Mouse (Mus musculus): Measurements from ENCODE around the gene Vat1.

Vat1 gene

DNA sequence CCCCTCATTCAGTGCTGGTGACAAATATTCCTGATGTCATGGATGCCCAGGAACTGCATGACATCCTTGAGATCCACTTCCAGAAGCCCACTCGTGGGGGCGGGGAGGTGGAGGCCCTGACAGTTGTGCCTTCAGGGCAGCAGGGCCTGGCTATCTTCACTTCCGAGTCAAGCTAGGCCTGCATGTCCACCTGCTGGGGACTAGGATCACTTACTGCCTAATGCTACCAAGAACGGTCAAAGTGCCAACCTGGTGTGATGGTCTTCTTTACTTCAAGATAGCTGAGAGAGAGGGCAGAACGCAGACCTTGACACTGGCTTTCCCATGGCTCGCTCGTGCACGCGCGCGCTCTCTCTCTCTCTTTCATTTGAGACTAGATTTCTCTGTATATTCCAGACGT is 7.8 kb downstream of the Vat1 start:
- POLR2A ChIA-PET, result interaction anchor here (0.7 to 24.0 kb wide), 21 partner anchors 4 to 132 kb away, joined by 3 to 550 read pairs (median 6); partner anchors contain the start of genes Rpl27 (in 4 of the 4), Ifi35 (in 2 of the 4), Nbr1 (in 2 of the 4) and Rnd2 (in 2 of the 4)
- CTCF ChIA-PET, result interaction anchor here in 3 of 4 experiments (0.6 to 1.3 kb wide), 7 partner anchors 8 to 400 kb away, joined by 3 to 8 read pairs (median 4); partner anchors contain the start of gene Rpl27 (in 2 of the 3)

DNA sequence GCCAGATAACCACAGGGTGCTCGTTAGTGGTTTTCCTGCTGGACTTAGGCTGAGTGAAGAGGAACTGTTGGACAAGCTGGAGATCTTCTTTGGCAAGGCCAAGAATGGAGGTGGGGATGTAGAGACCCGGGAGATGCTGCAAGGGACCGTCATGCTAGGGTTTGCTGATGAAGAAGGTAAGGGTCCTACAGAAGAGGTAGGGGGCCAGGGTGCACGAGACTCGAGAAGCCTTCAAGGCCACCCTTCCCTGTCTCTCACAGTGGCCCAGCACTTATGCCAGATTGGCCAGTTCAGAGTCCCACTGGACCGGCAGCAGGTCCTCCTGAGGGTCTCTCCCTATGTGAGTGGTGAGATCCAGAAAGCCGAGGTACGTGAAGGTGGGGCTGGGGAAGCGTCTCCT is 8.4 kb downstream of the Vat1 start:
- CTCF ChIA-PET, result interaction anchor here in 1 of 4 experiments (0.6 kb wide), 1 partner anchor 8 kb away, joined by 3 read pairs; no protein-coding TSS in a partner anchor

DNA sequence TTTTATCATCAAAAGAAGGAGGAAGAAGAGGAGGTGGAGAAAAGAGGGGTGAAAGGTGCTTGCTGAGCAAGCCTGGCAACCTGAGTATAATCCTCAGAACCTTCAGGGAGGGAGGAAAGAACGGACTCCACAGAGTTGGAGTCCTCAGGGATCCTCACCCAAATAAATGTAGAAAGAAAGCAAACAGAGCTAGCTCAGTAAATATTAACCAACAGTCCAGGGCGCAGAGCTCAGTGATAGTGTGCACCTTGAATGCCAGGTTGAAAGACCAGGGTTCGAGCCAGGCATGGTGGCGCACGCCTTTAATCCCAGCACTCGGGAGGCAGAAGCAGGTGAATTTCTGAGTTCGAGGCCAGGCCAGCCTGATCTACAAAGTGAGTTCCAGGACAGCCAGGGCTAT is 10.4 kb downstream of the Vat1 start:
- POLR2A ChIA-PET, result interaction anchor here in 3 of 4 experiments (0.6 to 24.0 kb wide), 13 partner anchors 6 to 130 kb away, joined by 3 to 550 read pairs (median 4); partner anchors contain the start of genes Rpl27 (in 3 of the 3), Rnd2 (in 2 of the 3), Vat1 (in 2 of the 3) and Aoc2 (in 1 of the 3)
- CTCF ChIA-PET, result interaction anchor here in 2 of 4 experiments (0.5 to 1.7 kb wide), 2 partner anchors 14 to 116 kb away, joined by 5 to 6 read pairs; partner anchors contain the start of gene Rpl27 (in 1 of the 2)

More for the DNA sequence above, 8.4 kb downstream of the Vat1 start:
- POLR2A ChIA-PET, result interaction anchor here in 3 of 4 experiments (1.3 to 24.0 kb wide), 10 partner anchors 5 to 126 kb away, joined by 3 to 550 read pairs (median 12); partner anchors contain the start of genes Rpl27 (in 3 of the 3), Rnd2 (in 2 of the 3), Vat1 (in 2 of the 3) and Brca1 (in 1 of the 3)

DNA sequence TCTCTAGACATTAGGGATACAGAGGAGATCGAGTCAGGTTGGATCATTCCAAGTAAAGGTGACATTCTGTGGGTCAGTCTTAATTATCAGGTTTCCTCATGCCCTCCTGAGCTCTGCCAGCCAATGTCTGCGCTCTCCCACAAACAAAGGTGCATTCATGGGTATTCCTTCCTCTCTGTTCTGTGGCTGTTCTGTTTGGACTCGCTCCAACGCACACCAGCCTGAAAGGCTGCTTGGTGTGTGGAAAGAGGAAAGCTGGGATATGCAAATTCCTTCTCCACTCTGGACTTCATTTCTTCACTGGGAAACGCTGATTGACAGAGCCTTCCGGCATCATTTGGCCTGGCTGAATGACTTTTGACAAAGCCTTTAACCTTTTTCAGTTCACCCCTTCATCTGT is 11.3 kb downstream of the Vat1 start:
- POLR2A ChIA-PET, result interaction anchor here in 3 of 4 experiments (0.6 to 24.0 kb wide), 11 partner anchors 5 to 129 kb away, joined by 3 to 550 read pairs (median 4); partner anchors contain the start of genes Rpl27 (in 3 of the 3), Rnd2 (in 2 of the 3), Vat1 (in 2 of the 3) and Aoc2 (in 1 of the 3)

DNA sequence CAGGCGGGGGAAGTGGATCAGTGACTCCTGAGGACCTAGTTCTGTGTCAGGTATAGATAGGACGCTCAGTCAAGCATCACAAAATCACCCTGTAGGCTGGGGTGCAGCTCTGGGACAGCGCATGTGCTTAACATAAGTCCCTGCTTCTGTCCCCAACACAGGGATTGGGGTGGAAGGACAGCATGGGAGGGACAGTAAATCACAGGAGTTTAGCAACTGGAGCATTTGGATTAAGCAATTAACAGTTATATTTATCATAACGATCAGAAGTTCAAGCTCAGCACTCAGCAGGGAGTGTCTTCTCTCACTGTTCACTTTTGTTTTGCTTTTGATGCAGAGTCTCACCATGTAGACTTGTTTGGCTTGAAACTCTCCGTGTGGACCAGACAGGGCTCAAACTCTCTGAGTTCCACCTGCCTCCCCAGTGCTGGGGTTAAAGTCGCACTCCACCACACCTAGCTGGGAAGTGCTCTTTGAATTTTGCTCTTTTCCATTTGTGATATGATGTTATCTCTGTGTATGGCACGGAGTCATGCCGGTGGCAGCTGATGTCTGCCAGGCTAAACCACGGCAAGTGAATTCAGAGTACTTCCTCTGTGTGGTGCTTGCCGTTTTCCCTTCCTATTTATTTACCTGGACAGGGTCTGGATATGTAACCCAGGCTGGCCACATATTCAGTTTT is 13.8 kb downstream of the Vat1 start:
- ChIA-PET POLR2A (interaction anchor here (0.5 to 24.0 kb wide), 16 partner anchors 2 to 262 kb away, joined by 3 to 550 read pairs (median 4); partner anchors contain the start of genes Rpl27 (in 4 of the 4), Rnd2 (in 2 of the 4), Vat1 (in 2 of the 4) and Ifi35 (in 1 of the 4)), CTCF (interaction anchor here in 2 of 4 experiments (0.6 to 1.7 kb wide), 3 partner anchors 10 to 15 kb away, joined by 4 to 8 read pairs (median 5); partner anchors contain the start of genes Rnd2 (in 1 of the 2) and Rpl27 (in 1 of the 2))

More for the DNA sequence above, 11.3 kb downstream of the Vat1 start:
- CTCF ChIA-PET, result interaction anchor here in 1 of 4 experiments (1.1 to 1.7 kb wide), 2 partner anchors 13 to 62 kb away, joined by 3 to 6 read pairs; partner anchors contain the start of gene Rpl27

DNA sequence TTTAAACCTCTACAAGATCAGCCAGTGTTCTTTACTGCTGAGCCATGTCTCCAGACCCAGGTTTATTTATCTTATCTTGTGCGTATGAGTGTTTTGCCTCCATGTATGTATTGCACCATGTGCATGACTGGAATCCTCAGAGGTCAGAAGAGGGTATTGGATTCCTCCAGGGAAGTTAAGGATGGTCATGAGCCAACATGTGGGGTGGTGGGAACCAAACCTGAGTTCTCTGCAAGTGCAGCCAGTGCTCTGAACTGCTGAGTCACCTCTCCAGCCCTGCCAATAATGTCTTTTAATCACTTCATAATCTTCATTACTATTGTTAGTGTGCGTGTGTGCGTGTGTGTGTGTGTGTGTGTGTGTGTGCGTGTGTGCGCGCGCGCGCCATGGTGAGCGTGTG is 14.5 kb downstream of the Vat1 start:
- ChIA-PET POLR2A (interaction anchor here (0.6 to 24.0 kb wide), 10 partner anchors 2 to 17 kb away, joined by 3 to 550 read pairs (median 8); partner anchors contain the start of genes Rpl27 (in 4 of the 4), Rnd2 (in 3 of the 4), Vat1 (in 2 of the 4) and Ifi35 (in 1 of the 4)), CTCF (interaction anchor here in 1 of 4 experiments (1.2 kb wide), 1 partner anchor 10 kb away, joined by 5 read pairs; the partner anchor contains the start of gene Rpl27)

DNA sequence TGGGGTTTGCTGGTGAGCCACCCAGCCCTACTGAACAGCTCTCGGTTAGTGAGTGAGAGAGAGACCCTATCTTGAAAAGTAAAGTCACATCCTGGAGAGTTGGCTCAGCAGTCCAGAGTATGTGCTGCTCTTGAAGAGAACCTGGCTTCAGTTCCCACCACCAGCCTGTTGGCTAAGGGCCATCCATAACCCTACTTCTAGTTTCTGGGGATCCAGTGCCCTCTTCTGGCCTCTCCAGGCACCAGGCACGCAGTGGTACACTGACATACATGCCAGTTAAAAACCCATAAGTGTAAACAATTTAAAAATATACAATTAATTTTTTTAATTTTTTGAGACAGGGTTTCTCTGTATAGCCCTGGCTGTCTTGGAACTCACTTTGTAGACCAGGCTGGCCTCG is 15.6 kb downstream of the Vat1 start:
- CTCF ChIA-PET, result interaction anchor here in 3 of 4 experiments (0.6 to 1.2 kb wide), 3 partner anchors 8 to 18 kb away, joined by 3 to 4 read pairs (median 3); no protein-coding TSS in a partner anchor
- POLR2A ChIA-PET, result interaction anchor here in 2 of 4 experiments (2.9 to 22.5 kb wide), 4 partner anchors 7 to 14 kb away, joined by 12 to 550 read pairs (median 99); partner anchors contain the start of genes Rnd2 (in 2 of the 2), Vat1 (in 2 of the 2) and Rpl27 (in 1 of the 2)

DNA sequence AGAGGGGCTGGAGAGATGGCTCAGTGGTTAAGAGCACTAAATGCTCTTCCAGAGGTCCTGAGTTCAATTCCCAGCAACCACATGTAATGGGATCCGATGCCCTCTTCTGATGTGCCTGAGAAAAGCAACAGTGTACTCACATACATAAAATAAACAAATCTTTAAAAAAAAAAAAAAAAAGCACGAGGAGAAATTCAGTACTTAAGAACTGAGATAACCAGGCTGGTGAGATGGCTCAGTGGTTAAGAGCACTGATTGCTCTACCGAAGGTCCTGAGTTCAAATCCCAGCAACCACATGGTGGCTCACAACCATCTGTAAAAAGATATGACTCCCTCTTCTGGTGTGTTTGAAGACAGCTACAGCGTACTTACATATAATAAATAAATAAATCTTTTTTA is 16.4 kb downstream of the Vat1 start:
- POLR2A ChIA-PET, result interaction anchor here in 3 of 4 experiments (0.7 to 22.5 kb wide), 8 partner anchors 6 to 318 kb away, joined by 3 to 550 read pairs (median 9); partner anchors contain the start of genes Rnd2 (in 2 of the 3), Vat1 (in 2 of the 3), Aarsd1 (in 1 of the 3) and Rpl27 (in 1 of the 3)
- CTCF ChIA-PET, result interaction anchor here (0.5 to 1.2 kb wide), 6 partner anchors 8 to 126 kb away, joined by 3 to 5 read pairs (median 3); partner anchors contain the start of gene Rpl27 (in 1 of the 4)

DNA sequence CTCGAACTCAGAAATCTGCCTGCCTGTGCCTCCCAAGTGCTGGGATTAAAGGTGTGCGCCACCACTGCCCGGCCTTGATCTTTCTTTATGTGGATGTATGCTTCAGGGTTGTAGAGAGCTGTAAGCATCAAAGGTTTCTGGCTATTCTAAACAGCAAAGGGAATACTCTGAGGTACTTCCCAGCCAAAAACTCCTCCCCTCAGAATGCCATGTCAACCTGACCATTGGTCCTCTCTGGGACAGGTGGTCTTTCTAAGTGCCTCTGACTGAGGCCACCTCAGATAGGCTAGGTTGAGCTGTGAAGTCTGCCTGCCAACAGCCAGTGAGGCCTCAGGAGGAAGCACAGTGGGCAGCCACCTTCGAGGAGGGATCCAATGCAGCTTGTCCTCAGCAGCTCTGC is 17.1 kb downstream of the Vat1 start:
- POLR2A ChIA-PET, result interaction anchor here in 3 of 4 experiments (0.7 to 22.5 kb wide), 9 partner anchors 10 to 317 kb away, joined by 3 to 550 read pairs (median 6); partner anchors contain the start of genes Rnd2 (in 2 of the 3), Vat1 (in 2 of the 3) and Aarsd1 (in 1 of the 3)
- CTCF ChIA-PET, result interaction anchor here in 3 of 4 experiments (0.5 to 0.8 kb wide), 3 partner anchors 45 to 241 kb away, joined by 3 to 5 read pairs (median 3); no protein-coding TSS in a partner anchor

DNA sequence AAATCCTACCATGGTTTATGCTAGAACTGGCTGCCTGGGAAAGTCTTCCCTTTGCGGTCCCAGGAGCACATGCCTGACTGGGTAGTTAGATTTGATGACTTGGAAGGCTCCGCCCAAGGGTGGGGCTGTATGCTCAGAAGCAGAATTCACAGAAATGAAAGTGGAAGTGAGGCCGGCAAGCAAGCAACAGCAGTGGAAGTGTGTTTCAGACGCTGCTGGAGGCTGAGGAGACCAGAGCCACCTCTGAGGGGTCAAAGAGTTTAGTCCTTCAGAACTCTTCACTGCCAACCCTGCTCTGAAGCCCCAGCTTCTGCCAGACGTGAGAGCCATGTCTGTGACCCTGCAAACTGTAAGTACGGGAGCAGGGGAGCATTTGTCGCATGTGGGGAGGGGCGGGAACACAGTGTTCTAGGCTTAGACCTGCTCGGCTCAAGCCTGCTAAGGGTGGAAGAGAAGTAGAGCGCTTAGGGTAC is 17.7 kb downstream of the Vat1 start, which contains the start of gene Ifi35:
Gene Ifi35, plus strand, starts transcription at position 134 of the 473 bp plus-strand sequence.
- POLR2A ChIA-PET, result interaction anchor here in 2 of 4 experiments (0.8 to 22.5 kb wide), 8 partner anchors 11 to 277 kb away, joined by 3 to 550 read pairs (median 6); partner anchors contain the start of genes Rnd2 (in 2 of the 2), Vat1 (in 2 of the 2) and Aarsd1 (in 1 of the 2)
- CTCF ChIA-PET, result interaction anchor here in 2 of 4 experiments (0.5 kb wide), 2 partner anchors 242 to 366 kb away, joined by 3 read pairs; partner anchors contain the start of gene Coasy (in 1 of the 2)

DNA sequence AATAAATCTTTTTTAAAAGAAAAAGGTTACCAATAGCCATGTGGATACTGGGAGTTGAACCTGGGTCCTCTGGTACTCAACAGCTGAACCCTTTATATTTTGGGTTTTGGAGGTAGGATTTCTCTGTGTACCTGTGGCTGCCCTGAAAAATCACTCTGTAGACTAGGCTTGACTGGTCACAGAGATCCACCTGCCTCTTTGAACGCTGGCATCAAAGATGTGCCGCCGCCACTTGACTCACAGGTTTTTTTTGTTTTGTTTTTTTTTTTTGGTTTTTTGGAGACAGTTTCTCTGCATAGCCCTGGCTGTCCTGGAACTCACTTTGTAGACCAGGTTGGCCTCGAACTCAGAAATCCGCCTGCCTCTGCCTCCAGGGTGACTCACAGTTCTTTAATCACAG is 18.2 kb downstream of the Vat1 start:
- POLR2A ChIA-PET, result interaction anchor here in 2 of 4 experiments (1.4 to 22.5 kb wide), 6 partner anchors 11 to 107 kb away, joined by 3 to 550 read pairs (median 9); partner anchors contain the start of genes Rnd2 (in 2 of the 2) and Vat1 (in 2 of the 2)
- CTCF ChIA-PET, result interaction anchor here in 1 of 4 experiments (0.5 kb wide), 1 partner anchor 365 kb away, joined by 3 read pairs; the partner anchor contains the start of gene Coasy

DNA sequence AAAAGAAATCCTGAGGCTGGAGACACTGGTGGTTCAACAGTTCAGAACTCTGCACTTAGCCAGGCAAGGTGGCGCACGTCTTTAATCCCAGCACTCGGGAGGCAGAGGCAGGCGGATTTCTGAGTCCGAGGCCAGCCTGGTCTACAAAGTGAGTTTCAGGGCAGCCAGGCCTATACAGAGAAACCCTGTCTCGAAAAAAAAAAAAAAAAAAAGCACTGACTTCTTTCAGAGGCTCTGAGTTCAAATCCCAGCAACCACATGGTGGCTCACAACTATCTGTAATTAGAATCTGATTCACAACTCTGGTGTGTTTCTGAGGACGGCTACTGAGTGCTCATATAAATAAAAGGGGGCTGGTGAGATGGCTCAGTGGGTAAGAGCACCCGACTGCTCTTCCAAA is 19.2 kb downstream of the Vat1 start:
- ChIA-PET CTCF (interaction anchor here in 1 of 4 experiments (2.3 kb wide), 1 partner anchor 21 kb away, joined by 6 read pairs; no protein-coding TSS in a partner anchor), POLR2A (interaction anchor here in 2 of 4 experiments (1.2 to 22.5 kb wide), 4 partner anchors 16 to 166 kb away, joined by 3 to 550 read pairs (median 59); partner anchors contain the start of genes Rnd2 (in 2 of the 2) and Vat1 (in 2 of the 2))

DNA sequence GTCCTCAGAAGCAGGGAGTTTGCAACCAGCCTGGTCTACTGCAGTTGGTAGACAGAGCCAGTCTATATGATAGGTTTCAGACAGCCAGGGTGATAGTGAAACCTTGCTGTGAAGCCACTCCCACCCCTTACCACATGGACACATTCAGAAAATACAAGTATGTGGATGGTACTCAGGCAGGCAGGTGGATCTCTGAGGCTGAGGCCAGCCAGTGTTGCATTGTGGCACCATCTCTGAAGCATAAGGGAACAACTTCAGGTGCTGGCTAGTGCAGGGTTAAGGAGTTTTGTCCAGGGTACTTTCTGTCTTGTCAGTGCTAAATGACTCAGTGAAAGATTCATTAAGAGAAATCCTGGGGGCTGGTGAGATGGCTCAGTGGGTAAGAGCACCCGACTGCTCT is 19.7 kb downstream of the Vat1 start:
- CTCF ChIA-PET, result interaction anchor here in 1 of 4 experiments (2.3 kb wide), 1 partner anchor 21 kb away, joined by 6 read pairs; no protein-coding TSS in a partner anchor
- POLR2A ChIA-PET, result interaction anchor here in 2 of 4 experiments (1.2 to 22.5 kb wide), 8 partner anchors 9 to 186 kb away, joined by 3 to 550 read pairs (median 147); partner anchors contain the start of genes Rnd2 (in 2 of the 2), Vat1 (in 2 of the 2), Aarsd1 (in 1 of the 2) and Gm27029 (in 1 of the 2)

DNA sequence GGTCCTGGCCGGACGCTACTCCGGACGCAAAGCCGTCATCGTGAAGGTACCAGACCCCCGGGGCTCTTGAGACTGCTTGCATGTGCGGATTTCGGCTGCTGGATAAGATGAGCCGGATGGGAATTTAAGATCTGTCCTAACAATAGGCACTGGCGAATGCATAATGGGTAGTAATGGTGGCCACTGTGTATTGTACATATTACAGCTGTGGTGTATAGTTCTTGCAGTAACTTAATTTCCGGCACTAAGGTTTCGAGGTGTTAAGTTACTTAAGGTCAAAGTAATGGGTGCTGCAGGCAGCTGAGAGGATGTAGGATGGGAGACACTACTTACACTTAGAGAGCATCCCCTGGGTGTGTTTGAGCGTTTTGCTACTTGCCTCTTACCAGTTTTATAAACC is 23.3 kb downstream of the Vat1 start:
- ChIA-PET CTCF (interaction anchor here (0.5 to 1.8 kb wide), 34 partner anchors 9 to 311 kb away, joined by 3 to 21 read pairs (median 6); partner anchors contain the start of genes Ptges3l (in 2 of the 4), Rundc1 (in 2 of the 4), Becn1 (in 1 of the 4) and Brca1 (in 1 of the 4)), POLR2A (interaction anchor here (0.6 to 22.5 kb wide), 93 partner anchors 9 to 933 kb away, joined by 3 to 550 read pairs (median 9); partner anchors contain the start of genes Aarsd1 (in 3 of the 4), Gm27029 (in 3 of the 4), Ptges3l (in 3 of the 4) and Rnd2 (in 3 of the 4))

DNA sequence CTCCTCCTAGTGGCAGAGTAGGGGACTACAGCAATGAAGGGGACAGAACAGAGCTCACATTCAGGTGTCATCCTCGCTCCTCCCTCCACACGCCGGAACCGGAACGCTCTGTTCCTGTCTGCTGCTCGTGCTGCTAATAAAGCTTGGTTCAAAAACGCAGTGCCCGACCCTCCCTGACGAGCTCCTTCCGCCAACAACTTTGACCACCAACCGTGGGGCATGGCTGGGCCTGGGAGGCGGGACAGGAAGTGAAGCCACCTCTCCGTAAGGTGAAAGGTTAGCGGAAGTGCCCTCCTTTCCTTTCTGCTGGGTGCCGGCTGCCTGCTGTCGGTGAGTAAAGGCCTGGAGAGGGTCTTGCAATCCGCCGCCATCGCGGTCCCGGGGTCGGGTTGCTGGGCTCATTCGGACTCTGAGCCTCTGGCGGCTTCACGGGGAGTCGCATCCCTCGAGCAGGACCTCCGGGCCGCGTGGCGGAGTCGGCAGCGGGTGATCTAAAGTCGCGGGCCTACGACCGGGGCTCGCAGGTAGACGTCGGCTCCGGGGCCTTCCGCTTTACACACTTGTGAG is 23.8 kb downstream of the Vat1 start, which contains the start of gene Rpl27:
Gene Rpl27, plus strand, starts transcription at position 172 of the 567 bp plus-strand sequence.
- ChIA-PET POLR2A (interaction anchor here (0.5 to 22.5 kb wide), 295 partner anchors 9 to 1716 kb away, joined by 3 to 550 read pairs (median 4); partner anchors contain the start of genes Gm27029 (in 4 of the 4), Ptges3l (in 4 of the 4), Rnd2 (in 4 of the 4) and Rundc1 (in 4 of the 4)), CTCF (interaction anchor here (0.5 to 1.8 kb wide), 89 partner anchors 8 to 1027 kb away, joined by 3 to 21 read pairs (median 4); partner anchors contain the start of genes Ptges3l (in 3 of the 4), Rundc1 (in 3 of the 4), Becn1 (in 2 of the 4) and Cntd1 (in 2 of the 4))
